Mouse (Mus musculus): ENCODE data around the gene Tesmin. TPM values are rescaled to one million over a fixed set of nuclear protein-coding genes. Genes with fewer than 3 reads are reported as not detected.

Tesmin gene
- total and polyA plus RNA-seq, 3 experiments: 0.08 to 0.19 (median 0.17) TPM

- no peaks in the 10 kb centered on the region for H3K79me2 ChIP-seq (replicated peaks; ENCODE audit: control insufficient read depth, extremely low read depth, insufficient read depth, poor library complexity, severe bottlenecking)
- no peaks in the 10 kb centered on the region for H3K4me1 ChIP-seq (ENCODE audit: control insufficient read depth in 1 of 2, insufficient read depth in 2 of 2)
- DNase-seq (ENCODE audit: extremely low read depth): peak; percentile 38
- H3K27me3 ChIP-seq (replicated peaks): peaks cover 28% of the 10 kb centered on the region
- no peak overlapping the region for H3K27ac ChIP-seq (ENCODE audit: insufficient read depth, low read depth)
- in situ Hi-C loops (cut with MboI; ENCODE audit: low pct_ligation_motif_present, low pct_unique_long_range_greater_than_20kb, low sequenced_read_pairs) (no loop called here), dilution Hi-C loops (cut with MboI; ENCODE audit: extremely low pct_ligation_motif_present, extremely low pct_unique_long_range_greater_than_20kb, low sequenced_read_pairs) (no loop called here)
- H3K4me3 ChIP-seq (replicated peaks in 1 of 3; ENCODE audit: low read depth in 2 of 3, low read length in 2 of 3, poor library complexity in 1 of 3): no peak overlapping the region
- no peaks in the 10 kb centered on the region for H3K36me3 ChIP-seq (replicated peaks in 1 of 2; ENCODE audit: control insufficient read depth in 1 of 2, insufficient read depth in 1 of 2, low read length in 1 of 2)
- H3K9me3 ChIP-seq (replicated peaks; ENCODE audit: low read length): no peaks in the 10 kb centered on the region
- TF ChIP-seq PAX5 (IDR thresholded peaks at IDR 0.05; ENCODE audit: low read length): no peak
- TF ChIP-seq MAX (IDR thresholded peaks at IDR 0.05; ENCODE audit: low read length): no peak; the same call in 1 of the 2 replicates
- peak; percentile 50 for TF ChIP-seq RAD21 (IDR thresholded peaks at IDR 0.05; ENCODE audit: low read depth, low read length)
- TF ChIP-seq UBTF (IDR thresholded peaks at IDR 0.05; ENCODE audit: low read depth, low read length): no peak
- 0 out of 2 replicates have a peak, but pooled peaks have one; percentile 19 for TF ChIP-seq MYC (IDR thresholded peaks at IDR 0.05; ENCODE audit: low read depth, low read length)
- TF ChIP-seq TCF12 (IDR thresholded peaks at IDR 0.05; ENCODE audit: low read depth, low read length): no peak
- peak; percentile 6; the same call in 1 of the 2 replicates for TF ChIP-seq SMC3 (IDR thresholded peaks at IDR 0.05; ENCODE audit: low read depth, low read length)
- TF ChIP-seq CTCF (conservative IDR thresholded peaks at IDR 0.05 in 1 of 2, IDR thresholded peaks at IDR 0.05 in 1 of 2; ENCODE audit: low read depth in 2 of 2, low read length in 2 of 2): peak; percentile 63 to 69
- TF ChIP-seq ZNF384 (IDR thresholded peaks at IDR 0.05; ENCODE audit: low read depth, low read length): no peak
- H3K9ac ChIP-seq (ENCODE audit: insufficient read depth, low read depth): no peak overlapping the region
- H3K4me2 ChIP-seq (ENCODE audit: insufficient read depth, low read depth, poor library complexity, severe bottlenecking): no peak overlapping the region
Observed at GRCm38 (mm10) chr19:3436840-3437239, 48.2 kb downstream of the Tesmin start.

GRCm38 (mm10) chr19:3437980-3438379 is 49.3 kb downstream of the Tesmin start:
- DNase-seq (ENCODE audit: extremely low read depth): no peak
- TF ChIP-seq USF1 (IDR thresholded peaks at IDR 0.05; ENCODE audit: low read depth, low read length): no peak
- no peak for TF ChIP-seq KAT2A (IDR thresholded peaks at IDR 0.05; ENCODE audit: insufficient replicate concordance, low read length)
- TF ChIP-seq POLR2A (IDR thresholded peaks at IDR 0.05; ENCODE audit: low read depth, low read length): no peak
- TF ChIP-seq ZKSCAN1 (IDR thresholded peaks at IDR 0.05; ENCODE audit: borderline replicate concordance, low read depth, low read length): no peak
- peak; percentile 39 for TF ChIP-seq RAD21 (IDR thresholded peaks at IDR 0.05; ENCODE audit: low read depth, low read length)
- no peak for TF ChIP-seq IRF4 (IDR thresholded peaks at IDR 0.05; ENCODE audit: low read depth, low read length)
- TF ChIP-seq UBTF (IDR thresholded peaks at IDR 0.05; ENCODE audit: low read depth, low read length): no peak
- TF ChIP-seq MEF2A (IDR thresholded peaks at IDR 0.05; ENCODE audit: borderline replicate concordance, low read depth, low read length): no peak
- TF ChIP-seq SMC3 (IDR thresholded peaks at IDR 0.05; ENCODE audit: low read depth, low read length): peak; percentile 61
- TF ChIP-seq MAFK (IDR thresholded peaks at IDR 0.05; ENCODE audit: insufficient replicate concordance, low read length): no peak
- TF ChIP-seq CTCF (conservative IDR thresholded peaks at IDR 0.05 in 1 of 2, IDR thresholded peaks at IDR 0.05 in 1 of 2; ENCODE audit: low read depth in 2 of 2, low read length in 2 of 2): peak in 1 of 2 experiments; percentile 63; a peak in 2 of 4 replicates
- no peak overlapping the region for H3K9ac ChIP-seq (ENCODE audit: insufficient read depth, low read depth)
- no peaks in the 10 kb centered on the region for H3K4me1 ChIP-seq (ENCODE audit: control insufficient read depth in 1 of 2, insufficient read depth in 2 of 2)
- no peak overlapping the region for H3K4me2 ChIP-seq (ENCODE audit: insufficient read depth, low read depth, poor library complexity, severe bottlenecking)
- no peaks in the 10 kb centered on the region for H3K36me3 ChIP-seq (replicated peaks in 1 of 2; ENCODE audit: control insufficient read depth in 1 of 2, insufficient read depth in 1 of 2, low read length in 1 of 2)
- H3K27ac ChIP-seq (ENCODE audit: insufficient read depth, low read depth): no peak overlapping the region
- no peaks in the 10 kb centered on the region for H3K9me3 ChIP-seq (replicated peaks; ENCODE audit: low read length)
- no peak overlapping the region for H3K4me3 ChIP-seq (replicated peaks in 1 of 3; ENCODE audit: low read depth in 2 of 3, low read length in 2 of 3, poor library complexity in 1 of 3)
- no peaks in the 10 kb centered on the region for H3K79me2 ChIP-seq (replicated peaks; ENCODE audit: control insufficient read depth, extremely low read depth, insufficient read depth, poor library complexity, severe bottlenecking)
- in situ Hi-C loops (cut with MboI; ENCODE audit: low pct_ligation_motif_present, low pct_unique_long_range_greater_than_20kb, low sequenced_read_pairs) (no loop called here), dilution Hi-C loops (cut with MboI; ENCODE audit: extremely low pct_ligation_motif_present, extremely low pct_unique_long_range_greater_than_20kb, low sequenced_read_pairs) (no loop called here)
- H3K27me3 ChIP-seq (replicated peaks): peaks cover 37% of the 10 kb centered on the region
